Mouse (Mus musculus) neural tube, embryonic 15.5 days (tissue): ENCODE measurements around the gene Zfp961. TPM values are rescaled to one million over a fixed set of nuclear protein-coding genes. Genes with fewer than 3 reads are reported as not detected.
"Not testable (repeated sequence)": the region's sequence is repeated elsewhere in the genome, so short reads cannot be mapped to it uniquely, and the experiment has no call there.

Source experiments
- ATAC-seq: fragments of 200-750 bp; cut with Nextera tagmentation; 2 replicates; pipeline ENCODE4 v1.8.0; 2017; ENCODE audit warnings: mild to moderate bottlenecking, moderate TSS enrichment, moderate library complexity; ENCODE audit not compliant: low FRiP score
- H3K27ac ChIP-seq: fragments of 300-500 bp; sonication (generic); replicated peaks from 2 replicates; pipeline ENCODE4 v1.5.1; 2015; ENCODE audit warnings: mild to moderate bottlenecking, inconsistent platforms
- H3K27me3 ChIP-seq: fragments of 300-500 bp; sonication (generic); replicated peaks from 2 replicates; pipeline ENCODE4 v1.6.1; 2015; ENCODE audit warnings: inconsistent platforms
- H3K36me3 ChIP-seq: fragments of 300-500 bp; sonication (generic); 2 replicates; pipeline ENCODE4 v1.6.1; 2015; ENCODE audit warnings: inconsistent platforms
- H3K4me1 ChIP-seq: fragments of 300-500 bp; sonication (generic); 2 replicates; pipeline ENCODE4 v1.6.1; 2015; ENCODE audit warnings: inconsistent platforms
- H3K4me2 ChIP-seq: fragments of 300-500 bp; sonication (generic); 2 replicates; pipeline ENCODE4 v1.6.1; 2015; ENCODE audit warnings: inconsistent platforms, mild to moderate bottlenecking, moderate library complexity
- H3K4me3 ChIP-seq: fragments of 300-500 bp; sonication (generic); replicated peaks from 2 replicates; pipeline ENCODE4 v1.5.1; 2015; ENCODE audit warnings: mild to moderate bottlenecking, inconsistent platforms
- H3K9ac ChIP-seq: fragments of 300-500 bp; sonication (generic); replicated peaks from 2 replicates; pipeline ENCODE4 v1.6.1; 2015; ENCODE audit warnings: mild to moderate bottlenecking, inconsistent platforms
- H3K9me3 ChIP-seq: fragments of 300-500 bp; sonication (generic); replicated peaks from 2 replicates; pipeline ENCODE4 v1.6.1; 2016; ENCODE audit warnings: inconsistent platforms
- WGBS: fragments of 180-500 bp; shearing (Covaris S2); methylation state at CpG from one replicate; pipeline ENCODE4 v1.1.7; 2015; ENCODE audit warnings: mixed read lengths; 5-methylcytosine and 5-hydroxymethylcytosine counted together
- polyA plus RNA-seq: library from polyadenylated mRNA; unstranded; fragments of >200 nt; fragmentation: Nextera tagmentation; extraction: Ambion mirVana; gene quantifications from 2 replicates; pipeline ENCODE4 v1.2.1, GENCODE M21; 2015

The Zfp961 gene
- polyA plus RNA-seq, 1 experiment from 2014 or later = 13.8 TPM

DNA sequence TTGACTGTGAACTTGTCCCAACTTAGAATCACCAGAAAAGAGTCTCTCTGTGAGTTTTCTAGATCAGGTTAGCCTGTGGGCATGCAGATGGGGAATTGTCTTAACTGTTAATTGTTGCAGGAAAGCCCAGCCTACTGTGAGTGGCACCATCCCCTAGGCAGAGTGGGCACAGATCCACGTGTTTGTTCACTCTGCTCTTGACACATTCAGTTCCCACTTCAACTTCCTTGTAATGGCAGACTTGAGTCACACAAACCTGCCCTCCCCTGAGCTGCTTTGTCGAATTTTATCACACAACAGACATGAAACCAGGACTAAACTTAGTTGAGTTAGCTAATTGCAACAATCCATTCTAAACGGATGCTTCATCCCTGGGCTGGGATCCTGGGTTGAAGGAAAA is 49.4 kb downstream of the Zfp961 start:
- Histone ChIP-seq H3K27me3 (no peaks in the 10 kb centered on the region), H3K4me1 (no peaks in the 10 kb centered on the region), H3K9me3 (no peaks in the 10 kb centered on the region), H3K4me2 (no peak overlapping the region), H3K36me3 (no peaks in the 10 kb centered on the region), H3K4me3 (no peak overlapping the region), H3K27ac (no peak overlapping the region), H3K9ac (no peak overlapping the region)
- ATAC-seq = no peak
- WGBS = 67% methylated on average over 3 of the region's 3 CpGs

DNA sequence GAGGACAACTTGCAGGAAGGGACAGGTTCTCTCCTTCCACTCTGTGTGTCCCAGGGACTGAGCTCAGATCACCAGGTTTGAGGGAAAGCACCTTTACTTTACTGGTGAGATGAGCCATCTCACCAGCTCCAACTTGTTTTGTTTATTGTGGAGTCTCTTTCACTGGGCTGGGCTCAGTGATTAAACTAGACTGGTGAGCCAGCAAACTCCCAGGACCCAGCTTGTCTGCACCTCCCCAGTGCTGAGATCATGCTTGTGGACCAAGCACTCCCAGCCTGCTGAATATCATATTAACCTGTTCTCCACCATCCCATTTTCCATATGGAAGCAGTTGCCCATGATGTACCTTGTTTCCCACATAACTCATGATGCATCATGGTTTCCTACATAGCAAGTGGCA is 52.1 kb downstream of the Zfp961 start:
- Histone ChIP-seq H3K4me1 (no peaks in the 10 kb centered on the region), H3K27ac (no peak overlapping the region), H3K9me3 (no peaks in the 10 kb centered on the region), H3K36me3 (no peaks in the 10 kb centered on the region), H3K9ac (no peak overlapping the region), H3K4me2 (no peak overlapping the region), H3K4me3 (no peak overlapping the region), H3K27me3 (no peaks in the 10 kb centered on the region)
- ATAC-seq = no peak

DNA sequence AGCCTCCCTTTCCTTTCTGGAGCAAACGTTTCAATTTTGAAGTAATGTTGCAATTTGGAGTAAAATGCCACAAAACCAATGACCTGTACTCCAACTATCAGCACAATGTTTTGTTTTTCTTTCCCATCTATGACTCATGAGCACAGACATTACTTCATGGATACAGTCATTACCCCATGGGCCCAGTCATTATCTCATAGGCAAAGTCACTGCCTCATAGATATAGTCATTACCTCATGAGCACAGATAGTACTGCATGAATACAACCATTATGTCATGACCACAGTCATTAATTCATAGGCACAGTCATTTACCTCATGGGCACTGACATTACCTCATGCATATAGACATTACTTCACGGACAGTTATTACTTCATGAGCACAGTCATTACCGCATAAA is 55.1 kb downstream of the Zfp961 start:
- H3K4me3 ChIP-seq = no peak overlapping the region
- no peak for ATAC-seq
- 83% methylated on average over 3 of the region's 3 CpGs for WGBS
- no peak overlapping the region for H3K4me2 ChIP-seq
- H3K4me1 ChIP-seq = no peaks in the 10 kb centered on the region
- H3K9me3 ChIP-seq = no peaks in the 10 kb centered on the region
- H3K27me3 ChIP-seq = no peaks in the 10 kb centered on the region
- H3K36me3 ChIP-seq = no peaks in the 10 kb centered on the region
- H3K27ac ChIP-seq = no peak overlapping the region
- no peak overlapping the region for H3K9ac ChIP-seq

DNA sequence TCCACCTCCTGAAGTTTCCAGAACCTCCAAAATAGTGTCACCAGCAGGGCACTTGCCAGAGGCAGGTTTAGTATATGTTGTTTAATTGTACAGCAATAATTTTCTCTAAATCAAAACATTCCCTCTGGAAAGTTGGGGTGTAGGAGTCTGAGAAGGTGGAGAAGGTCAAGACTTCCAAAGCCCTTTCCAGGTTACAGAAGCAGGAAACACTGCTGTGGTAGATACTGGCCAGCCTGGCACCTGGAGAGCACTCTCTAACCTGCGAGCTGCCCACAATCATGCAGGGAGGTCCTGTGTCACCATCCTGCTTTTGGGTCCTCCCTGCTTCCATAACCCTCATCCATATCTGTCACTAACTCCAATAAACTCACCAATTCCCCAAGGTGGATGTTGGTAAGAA is 55.9 kb downstream of the Zfp961 start:
- 83% methylated on average over 1 of the region's 1 CpGs for WGBS
- H3K9ac ChIP-seq = no peak overlapping the region
- no peak overlapping the region for H3K4me3 ChIP-seq
- no peaks in the 10 kb centered on the region for H3K4me1 ChIP-seq
- H3K27ac ChIP-seq = no peak overlapping the region
- H3K36me3 ChIP-seq = no peaks in the 10 kb centered on the region
- no peaks in the 10 kb centered on the region for H3K9me3 ChIP-seq
- H3K4me2 ChIP-seq = no peak overlapping the region
- no peaks in the 10 kb centered on the region for H3K27me3 ChIP-seq
- ATAC-seq = no peak

DNA sequence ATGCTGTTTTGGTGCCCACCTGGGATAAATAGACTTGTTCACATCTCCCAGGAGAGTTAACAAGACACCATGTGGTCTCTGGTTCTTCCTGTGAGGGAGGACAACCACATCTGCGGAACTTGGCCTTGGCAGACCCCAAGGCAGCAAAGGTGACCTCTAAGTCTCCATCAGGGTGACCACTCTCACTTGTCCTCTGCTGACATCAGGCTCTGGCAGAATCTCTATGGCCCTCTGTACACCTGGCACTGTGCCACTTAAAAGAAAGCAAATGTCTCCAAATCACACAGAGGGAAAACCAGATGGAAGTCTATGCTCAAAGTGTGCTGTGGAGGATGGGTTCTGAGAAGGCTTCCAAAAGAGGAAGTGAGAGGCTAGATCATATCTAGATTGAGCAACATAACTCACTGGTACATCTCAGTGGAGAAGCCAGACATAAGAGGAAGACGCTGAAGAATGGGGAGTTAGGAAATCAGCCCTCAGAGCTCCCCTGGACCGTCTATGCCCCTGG is 57.4 kb downstream of the Zfp961 start:
- no peak overlapping the region for H3K4me2 ChIP-seq
- no peak overlapping the region for H3K9ac ChIP-seq
- H3K36me3 ChIP-seq = no peaks in the 10 kb centered on the region
- H3K9me3 ChIP-seq = no peaks in the 10 kb centered on the region
- no peak for ATAC-seq
- no peaks in the 10 kb centered on the region for H3K27me3 ChIP-seq
- no peak overlapping the region for H3K27ac ChIP-seq
- H3K4me3 ChIP-seq = no peak overlapping the region
- 78% methylated on average over 3 of the region's 3 CpGs for WGBS
- no peaks in the 10 kb centered on the region for H3K4me1 ChIP-seq

DNA sequence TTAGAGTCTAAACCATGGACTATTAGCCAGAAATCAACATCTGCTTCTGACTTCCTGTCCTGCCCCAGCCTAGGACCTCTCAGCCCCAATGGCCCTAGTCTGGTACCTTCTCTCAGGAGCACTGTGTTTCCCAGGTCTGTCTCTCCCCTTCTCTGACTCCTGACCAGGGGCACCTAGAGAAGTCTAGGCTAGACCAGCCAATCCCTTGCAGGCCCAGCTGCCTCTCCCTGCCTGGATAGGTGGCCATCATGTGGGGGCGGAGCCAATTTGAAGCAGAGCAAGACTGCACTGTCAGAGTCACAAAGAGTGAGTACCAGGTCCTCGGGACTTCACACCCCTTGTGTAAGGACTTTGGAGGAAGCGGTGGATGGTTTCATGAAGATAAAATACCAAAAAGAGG is 58.6 kb downstream of the Zfp961 start, which contains the start of gene Cyp4f18:
Cyp4f18 (minus strand) TSS at position 154 of the 400 bp plus-strand sequence.
- no peaks in the 10 kb centered on the region for H3K4me1 ChIP-seq
- no peaks in the 10 kb centered on the region for H3K36me3 ChIP-seq
- no peak for ATAC-seq
- no peak within 1 kb of the TSS for H3K27ac ChIP-seq
- no peaks in the 10 kb centered on the region for H3K9me3 ChIP-seq
- 73% methylated on average over 3 of the region's 3 CpGs for WGBS
- H3K4me2 ChIP-seq = no peak within 1 kb of the TSS
- H3K9ac ChIP-seq = no peak within 1 kb of the TSS
- no peak within 1 kb of the TSS for H3K4me3 ChIP-seq
- no peaks in the 10 kb centered on the region for H3K27me3 ChIP-seq

DNA sequence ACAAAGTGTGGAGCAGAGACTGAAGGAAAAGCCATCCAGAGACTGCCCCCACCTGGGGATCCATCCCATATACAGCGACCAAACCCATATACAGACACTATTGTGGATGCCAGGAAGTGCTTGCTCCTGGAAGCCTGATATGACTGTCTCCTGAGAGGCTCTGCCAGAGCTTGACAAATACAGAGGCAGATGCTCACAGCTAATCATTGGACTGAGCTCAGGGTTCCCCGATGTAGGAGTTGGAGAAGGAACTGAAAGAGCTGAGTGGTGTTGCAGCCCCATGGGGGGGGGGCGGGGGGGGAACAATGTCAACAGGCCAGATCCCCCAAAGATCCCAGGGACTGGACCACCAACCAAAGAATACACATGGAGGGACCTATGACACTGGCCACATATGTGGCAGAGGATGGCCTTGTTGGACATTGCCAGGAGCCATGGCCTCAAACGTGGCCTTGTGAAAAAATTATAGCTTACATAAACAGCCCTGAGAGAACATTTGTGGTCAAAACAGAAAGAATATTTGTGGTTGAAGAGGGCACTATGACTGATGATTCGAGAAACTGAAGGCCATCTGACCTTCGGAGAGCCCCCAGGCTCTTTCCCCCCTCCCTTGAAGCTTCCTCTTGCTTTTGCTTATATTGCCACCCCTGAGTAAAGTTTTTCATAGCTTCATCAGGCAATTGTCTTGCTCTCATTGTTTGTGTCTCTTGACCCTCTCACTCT is 62.8 kb downstream of the Zfp961 start:
- WGBS = 66% methylated on average over 6 of the region's 6 CpGs
- H3K36me3 ChIP-seq, H3K4me3 ChIP-seq, H3K4me1 ChIP-seq, H3K4me2 ChIP-seq, H3K27ac ChIP-seq, ATAC-seq, H3K9ac ChIP-seq, H3K9me3 ChIP-seq, H3K27me3 ChIP-seq: not testable (repeated sequence)

DNA sequence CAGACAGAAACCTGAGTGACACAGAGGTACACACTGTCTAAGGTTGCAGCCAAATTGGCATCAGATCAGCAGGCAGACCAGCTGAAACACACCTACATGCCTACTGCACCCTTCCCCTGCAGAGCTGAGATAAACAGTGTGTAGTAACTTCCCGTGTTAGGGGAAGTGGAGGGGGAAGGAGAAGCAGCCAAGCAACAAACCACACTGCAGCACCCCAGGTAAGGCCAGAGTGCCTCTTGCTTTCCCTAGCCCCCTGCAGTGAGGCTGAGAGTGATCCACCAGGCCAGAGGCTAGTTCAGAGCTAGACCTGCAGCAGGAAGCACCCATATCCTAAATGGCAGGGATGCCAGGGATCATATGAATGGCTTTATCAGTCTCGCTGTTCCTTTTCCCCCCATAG is 66.5 kb downstream of the Zfp961 start:
- not testable (repeated sequence) for H3K4me1 ChIP-seq, H3K27me3 ChIP-seq, H3K36me3 ChIP-seq, H3K9ac ChIP-seq, ATAC-seq, H3K27ac ChIP-seq, H3K4me3 ChIP-seq, H3K4me2 ChIP-seq, H3K9me3 ChIP-seq
- WGBS = 74% methylated on average over 2 of the region's 2 CpGs

DNA sequence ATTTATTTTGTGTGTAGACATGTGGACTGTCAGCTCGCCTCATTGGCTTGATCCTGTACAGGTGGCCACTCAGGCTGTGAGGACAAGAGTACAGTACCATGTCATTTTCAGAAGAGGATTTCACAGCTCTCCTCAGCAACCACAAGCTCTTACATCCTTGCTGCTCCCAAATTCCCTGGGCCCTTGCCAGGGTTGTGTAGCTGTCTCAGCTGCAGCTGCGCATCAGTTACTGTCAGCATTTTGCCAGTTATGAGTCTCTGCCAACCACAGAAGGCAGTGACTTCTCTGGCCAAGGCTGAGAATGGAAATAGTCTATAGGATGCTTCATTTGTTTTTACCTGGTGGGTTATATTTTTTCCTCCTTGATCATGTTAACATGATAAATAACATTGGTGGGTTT is 67.3 kb downstream of the Zfp961 start:
- Histone ChIP-seq H3K36me3 (no peaks in the 10 kb centered on the region), H3K4me3 (no peak overlapping the region), H3K27ac (no peak overlapping the region), H3K9me3 (no peaks in the 10 kb centered on the region), H3K4me1 (no peaks in the 10 kb centered on the region), H3K27me3 (no peaks in the 10 kb centered on the region), H3K4me2 (no peak overlapping the region), H3K9ac (no peak overlapping the region)
- 65% methylated on average over 2 of the region's 2 CpGs for WGBS
- ATAC-seq = no peak

DNA sequence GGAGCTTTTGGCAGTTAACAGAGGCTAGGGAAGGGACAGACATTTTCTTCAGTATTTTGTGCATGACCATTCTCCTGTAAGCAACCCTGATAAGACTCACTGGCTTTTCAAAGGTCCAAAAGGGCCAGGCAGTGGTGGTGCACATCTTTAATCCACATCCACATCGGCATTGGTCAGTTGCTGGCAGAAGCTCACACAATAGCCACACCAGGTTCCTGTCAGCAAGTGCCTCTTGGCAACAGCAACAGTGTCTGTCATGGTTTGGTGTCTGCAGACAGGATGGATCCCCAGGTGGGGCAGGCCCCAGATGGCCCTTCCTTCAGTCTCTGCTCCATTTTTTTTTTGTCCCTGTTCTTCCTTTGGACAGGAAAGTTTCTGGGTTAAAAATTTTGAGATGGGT is 68.2 kb downstream of the Zfp961 start:
- H3K36me3 ChIP-seq, H3K4me1 ChIP-seq, H3K27ac ChIP-seq, H3K4me3 ChIP-seq, H3K9ac ChIP-seq, ATAC-seq, H3K9me3 ChIP-seq, H3K27me3 ChIP-seq, H3K4me2 ChIP-seq: not testable (repeated sequence)
- 80% methylated on average over 1 of the region's 1 CpGs for whole genome bisulfite sequencing

DNA sequence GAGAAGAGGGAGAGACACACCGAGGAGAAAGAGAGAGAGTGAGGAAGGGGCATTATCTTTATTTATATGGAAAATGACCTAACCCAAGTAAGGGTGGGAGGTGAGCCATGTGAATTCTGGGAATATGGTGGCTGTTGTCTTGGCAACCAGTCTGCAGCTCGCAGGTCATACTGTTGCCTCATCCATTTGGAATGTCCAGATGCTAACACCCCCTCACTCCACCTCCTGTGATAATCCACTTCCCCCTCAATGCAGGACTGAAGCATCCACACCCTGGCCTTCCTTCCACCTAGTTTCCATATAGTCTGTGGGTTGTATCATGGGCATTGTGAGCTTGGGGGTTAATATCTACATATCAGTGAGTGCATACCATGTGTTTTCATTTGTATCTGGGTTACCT is 69.0 kb downstream of the Zfp961 start:
- Histone ChIP-seq H3K27me3 (no peaks in the 10 kb centered on the region), H3K36me3 (no peaks in the 10 kb centered on the region), H3K9me3 (no peaks in the 10 kb centered on the region), H3K4me3 (no peak overlapping the region), H3K9ac (no peak overlapping the region), H3K27ac (no peak overlapping the region), H3K4me2 (no peak overlapping the region), H3K4me1 (no peaks in the 10 kb centered on the region)
- no peak for ATAC-seq
- WGBS = 70% methylated on average over 2 of the region's 2 CpGs

DNA sequence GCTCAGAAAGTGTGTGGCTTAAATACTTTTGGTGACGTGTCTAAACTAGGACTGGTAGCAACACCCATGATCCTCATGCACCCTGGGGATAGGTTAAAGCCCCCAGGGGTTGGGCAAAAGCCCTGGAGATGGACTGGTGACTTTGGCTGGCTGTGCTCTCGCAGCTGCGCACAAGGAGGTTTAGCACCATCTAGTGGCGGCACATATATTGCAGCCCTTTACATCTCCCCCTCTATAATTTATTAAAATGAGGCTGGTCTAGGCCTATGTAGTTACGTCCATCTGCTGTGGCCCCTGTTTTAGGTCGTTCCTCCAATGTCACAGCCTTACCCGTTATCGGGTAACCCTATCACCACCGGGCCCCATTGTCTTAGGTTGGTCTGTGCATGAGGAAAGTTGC is 74.0 kb downstream of the Zfp961 start:
- not testable (repeated sequence) for H3K36me3 ChIP-seq, H3K9ac ChIP-seq, H3K4me1 ChIP-seq, ATAC-seq, H3K27ac ChIP-seq, H3K27me3 ChIP-seq, H3K4me3 ChIP-seq, H3K4me2 ChIP-seq, H3K9me3 ChIP-seq
- WGBS = 13% methylated on average over 4 of the region's 9 CpGs
